Mouse (Mus musculus) thymus, adult 18-20 months (tissue): ENCODE data around the gene Pdxdc1.
"Not testable (repeated sequence)": the region's sequence is repeated elsewhere in the genome, so short reads cannot be mapped to it uniquely, and the experiment has no call there.

Experiments
- DNase-seq, 2 experiments: peaks; one replicate each; pipeline ENCODE4 v3.0.0; 2022; ENCODE audit warnings: mixed read lengths in 2 of 2

Gene Pdxdc1

DNA sequence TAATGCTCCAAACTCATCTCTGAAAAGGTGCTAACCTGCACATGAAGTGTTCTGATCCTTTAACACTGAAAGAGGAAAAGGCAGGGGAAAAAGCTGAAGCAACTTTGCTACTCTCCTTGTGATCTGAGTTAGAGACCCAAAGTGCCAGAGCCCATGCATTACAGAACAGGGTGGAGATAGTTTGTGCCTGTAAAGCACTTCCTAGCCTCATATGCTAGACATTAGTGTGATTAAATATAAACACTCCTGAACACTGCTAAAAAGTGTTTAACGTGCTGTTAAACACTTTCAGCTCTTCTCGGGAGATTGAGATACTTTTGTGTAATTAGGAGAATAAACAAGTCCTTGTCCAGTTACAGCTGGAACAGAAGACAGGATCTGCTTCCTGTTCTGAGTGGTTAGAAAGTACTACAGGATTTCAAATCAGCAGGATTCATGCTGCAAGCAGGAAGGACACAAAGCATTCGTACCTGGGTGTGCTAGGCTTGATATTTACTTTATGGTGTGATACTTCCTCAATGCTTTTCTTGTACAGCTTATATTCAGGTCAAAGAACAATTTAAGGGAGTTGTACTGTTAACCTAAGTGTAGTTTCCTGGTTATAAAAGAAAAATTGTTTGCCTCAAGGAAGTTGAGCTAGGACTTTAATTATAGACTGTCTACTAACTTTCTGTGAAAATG lies 19.7 kb downstream of the Pdxdc1 start:
- DNase-seq = no peak

DNA sequence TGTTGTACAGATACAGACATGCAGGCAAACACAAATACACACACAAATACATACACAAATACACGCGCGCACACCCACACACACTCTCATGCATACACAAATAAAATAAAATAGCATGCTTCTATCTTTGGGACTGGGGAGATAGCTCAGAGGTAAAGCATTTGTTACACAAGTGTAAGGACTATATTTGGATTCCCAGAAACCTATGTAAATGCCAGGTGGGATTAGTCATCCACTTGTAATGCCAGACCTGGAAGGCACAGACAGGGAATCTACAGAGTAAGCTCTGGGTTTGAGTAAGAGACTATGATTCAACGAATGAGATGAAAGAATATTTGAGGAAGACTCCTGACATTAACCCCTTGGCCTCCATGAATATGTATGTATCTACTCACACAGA lies 27.4 kb downstream of the Pdxdc1 start:
- no peak for DNase-seq

DNA sequence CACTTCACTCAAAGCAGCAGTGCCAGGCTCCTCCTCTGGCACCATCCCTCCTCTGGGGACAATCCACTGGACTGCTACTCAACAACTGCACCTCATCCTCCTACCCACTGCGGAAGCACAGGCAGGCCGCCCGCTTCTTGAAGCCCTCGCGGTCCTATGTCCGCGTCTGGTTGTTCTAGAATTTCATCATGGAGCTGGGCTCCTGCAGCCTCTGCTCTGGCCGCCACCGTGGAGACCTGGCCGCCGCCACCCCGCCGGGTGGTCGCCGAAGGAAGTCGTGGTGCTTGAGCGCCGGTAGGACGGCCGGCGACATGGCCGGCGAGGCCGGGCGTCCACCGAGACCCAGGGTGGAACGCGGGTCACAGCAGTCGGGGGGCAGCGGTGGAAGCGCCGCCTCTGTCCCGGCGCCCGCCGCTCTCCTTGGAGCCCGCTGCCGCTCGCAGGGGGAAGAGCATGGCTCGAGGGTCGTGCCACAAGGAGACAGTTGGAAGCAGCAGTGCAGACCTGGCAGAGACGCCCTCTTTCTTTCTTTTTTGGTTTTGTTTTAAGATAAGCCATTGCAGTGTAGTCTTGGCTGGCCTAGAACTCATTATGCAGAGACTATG lies 34.9 kb downstream of the Pdxdc1 start:
- no peak for DNase-seq

DNA sequence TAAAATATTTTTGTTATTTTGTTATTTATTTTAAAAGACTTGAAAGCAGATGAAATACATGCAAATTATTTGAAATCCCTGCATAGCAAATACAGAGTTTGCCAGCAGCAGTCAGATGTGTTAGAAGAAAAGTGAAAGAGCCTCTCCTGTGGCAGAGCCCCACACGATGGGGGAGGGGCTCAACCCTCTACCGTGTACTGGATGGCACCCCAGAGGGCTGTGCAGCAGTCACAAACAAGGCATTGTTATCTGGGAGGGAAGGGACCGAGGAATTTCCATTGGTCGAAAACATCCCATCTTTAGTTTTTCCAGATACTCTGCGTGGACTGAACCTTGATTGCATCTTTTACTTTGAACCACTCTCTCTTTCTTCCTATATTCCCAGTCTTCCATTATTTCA lies 35.5 kb downstream of the Pdxdc1 start:
- DNase-seq = not testable (repeated sequence)

DNA sequence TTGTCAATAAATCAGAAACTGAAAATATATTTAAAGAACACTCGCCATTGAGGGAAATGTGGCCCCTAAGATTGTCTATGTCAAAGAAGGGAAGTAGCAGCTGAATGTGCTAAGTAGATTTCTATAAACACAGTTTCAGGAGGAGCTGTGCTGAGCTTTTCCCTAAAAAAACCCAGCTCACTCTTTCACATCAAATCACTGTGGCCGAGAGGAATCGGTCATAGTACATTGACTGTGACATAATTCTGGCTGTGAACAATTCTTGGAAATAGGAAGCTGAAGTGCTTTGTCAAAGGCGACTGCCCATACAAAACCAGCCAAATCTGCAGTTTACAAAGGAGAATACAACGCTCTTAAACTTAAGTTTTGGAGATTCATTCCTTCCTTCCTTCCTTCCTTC lies 36.3 kb downstream of the Pdxdc1 start:
- no peak for DNase-seq

DNA sequence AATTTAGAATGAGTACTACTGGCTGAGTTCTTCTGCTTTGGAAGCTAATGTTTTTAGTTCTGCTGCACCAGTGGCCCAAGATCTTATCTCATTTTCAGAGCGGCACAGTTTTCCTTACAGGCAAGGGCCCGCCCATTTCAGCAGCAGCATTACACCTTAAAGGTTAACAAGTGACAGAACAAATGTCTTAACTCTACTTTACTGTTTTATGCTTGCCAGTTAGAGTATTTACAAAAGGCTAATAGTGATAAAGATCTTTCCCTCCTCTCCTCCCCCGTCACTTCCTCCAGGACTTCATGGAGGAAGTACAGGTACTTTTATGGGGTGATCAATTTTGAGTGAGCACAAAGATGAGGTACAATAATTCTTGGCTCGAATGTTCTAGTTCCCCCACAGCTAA lies 36.9 kb downstream of the Pdxdc1 start:
- DNase-seq = no peak

DNA sequence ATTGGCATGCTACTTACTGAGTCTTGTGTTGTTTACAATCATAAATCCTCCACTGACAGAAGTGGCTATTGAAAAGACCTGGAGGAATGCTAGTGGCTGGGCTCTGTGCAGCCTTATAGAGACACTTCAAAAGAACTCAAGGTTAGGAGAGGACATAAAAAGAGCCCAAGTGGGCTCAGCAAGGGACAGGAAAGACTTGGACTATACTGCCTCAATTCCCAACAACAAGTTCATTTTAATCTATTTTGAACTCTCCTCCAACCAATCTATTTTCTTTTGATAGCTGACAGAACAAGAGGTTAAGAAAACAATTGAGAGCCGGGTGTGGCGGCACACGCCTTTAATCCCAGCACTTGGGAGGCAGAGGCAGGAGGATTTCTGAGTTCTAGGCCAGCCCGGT lies 49.0 kb downstream of the Pdxdc1 start:
- no peak for DNase-seq

DNA sequence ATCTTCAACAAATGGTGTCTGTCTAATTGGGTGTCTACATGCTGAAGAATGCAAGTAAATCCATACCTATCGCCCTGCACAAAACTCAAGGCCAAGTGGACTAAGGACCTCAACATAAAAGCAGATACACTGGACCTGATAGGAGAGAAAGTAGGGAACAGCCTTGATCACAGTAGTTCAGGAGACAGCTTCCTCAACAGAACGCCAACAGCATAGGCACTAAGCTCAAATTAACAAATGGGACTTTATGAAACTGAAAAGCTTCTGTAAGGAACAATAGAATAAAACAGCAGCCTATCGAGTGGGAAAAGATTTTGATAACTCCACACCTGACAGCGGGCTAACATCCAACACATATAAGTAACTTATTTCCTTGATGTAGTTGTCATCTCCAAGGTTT lies 51.5 kb downstream of the Pdxdc1 start:
- DNase-seq = no peak

DNA sequence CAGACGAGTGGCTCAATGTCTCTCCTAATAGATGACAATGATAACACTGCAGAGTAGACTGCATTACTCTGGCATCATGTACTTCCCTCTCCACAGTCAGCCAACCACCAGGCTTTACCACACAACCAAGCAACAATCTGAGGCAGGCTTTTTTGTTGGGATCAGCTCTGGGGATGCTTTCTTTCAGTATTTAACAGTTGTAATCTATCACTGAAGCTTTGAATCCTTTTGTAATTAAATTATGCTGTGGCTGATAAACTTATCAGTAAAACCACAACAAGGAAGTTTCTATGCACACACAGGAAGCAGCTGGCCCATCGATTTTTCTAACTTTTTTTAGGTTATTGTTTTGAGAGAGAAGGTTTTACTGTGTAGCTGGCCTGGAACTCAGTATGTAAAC lies 54.6 kb downstream of the Pdxdc1 start:
- DNase-seq = no peak

DNA sequence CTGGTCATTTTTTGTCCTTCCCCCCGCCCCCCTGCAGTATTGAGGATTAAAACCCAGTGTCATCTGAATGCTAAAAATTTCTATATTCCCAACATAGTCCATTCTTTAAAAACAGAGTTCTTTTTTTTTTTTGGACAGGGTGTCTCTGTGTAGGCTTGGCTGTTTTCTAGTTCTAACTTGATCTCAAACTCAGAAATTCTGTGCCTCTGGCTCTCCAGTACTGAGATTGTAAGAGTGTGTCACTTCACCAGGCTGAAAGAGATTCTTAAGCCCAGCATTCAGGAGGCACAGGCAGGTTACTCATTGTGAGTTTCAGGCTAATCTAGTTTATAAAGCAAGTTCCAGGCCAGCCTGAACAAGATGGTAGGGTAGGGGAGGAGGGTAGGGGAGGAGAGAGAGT lies 56.3 kb downstream of the Pdxdc1 start:
- DNase-seq = no peak

DNA sequence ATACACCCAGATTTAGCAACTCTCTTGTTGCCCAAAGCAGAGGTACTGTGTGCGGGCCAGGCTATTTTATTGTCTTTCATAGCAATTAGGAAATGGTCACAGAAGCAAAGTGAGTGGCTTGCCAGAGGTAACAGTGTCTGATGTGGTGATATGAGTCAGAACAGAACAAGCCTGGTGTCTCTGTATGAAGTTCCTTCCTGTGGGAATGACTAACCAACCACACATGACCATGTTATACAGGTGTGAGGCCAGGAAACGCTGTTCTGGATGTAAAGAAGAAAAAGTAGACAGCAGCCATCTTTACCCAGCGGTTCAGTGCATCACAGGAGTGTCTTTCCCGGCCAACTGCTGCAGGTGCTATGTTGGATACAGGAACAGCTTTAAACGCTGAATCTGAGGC lies 57.9 kb downstream of the Pdxdc1 start:
- DNase-seq = no peak

DNA sequence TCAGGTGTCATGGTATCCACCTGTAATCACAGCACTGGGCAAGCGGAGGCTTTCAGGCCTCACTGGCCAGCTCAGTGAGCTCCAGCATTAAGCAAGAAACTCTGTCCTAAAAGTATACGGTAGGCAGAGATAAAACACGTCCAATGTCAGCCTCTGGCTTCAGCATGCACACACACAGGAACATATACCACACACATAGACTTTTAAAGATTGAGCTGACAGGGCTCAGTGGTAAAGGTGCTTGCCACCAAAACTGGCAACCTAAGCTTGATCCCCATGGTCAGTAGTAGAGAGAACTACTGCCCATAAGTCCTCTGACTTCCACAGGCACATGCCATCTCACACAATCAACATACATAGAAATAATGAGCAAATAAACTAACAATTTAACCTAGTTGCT lies 62.0 kb downstream of the Pdxdc1 start:
- DNase-seq = no peak

DNA sequence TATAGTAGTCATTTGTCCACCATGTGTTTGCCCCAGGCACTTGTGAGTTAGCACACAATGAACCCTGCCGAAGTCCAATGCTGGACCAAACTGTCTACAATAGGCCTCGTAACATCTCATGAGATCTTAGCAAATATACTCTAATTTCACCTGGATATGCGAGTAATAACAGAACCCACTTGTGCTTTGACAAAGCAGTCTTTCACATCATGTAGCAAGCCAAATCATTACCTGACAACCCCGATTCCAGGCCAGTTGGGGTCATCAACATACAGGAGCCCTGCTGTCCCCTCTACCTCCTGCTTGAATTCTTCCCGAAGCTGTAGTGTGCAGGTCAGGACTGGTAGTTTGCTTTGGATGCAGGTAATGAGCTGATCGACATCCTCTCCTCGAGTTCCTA lies 62.9 kb downstream of the Pdxdc1 start:
- no peak for DNase-seq

DNA sequence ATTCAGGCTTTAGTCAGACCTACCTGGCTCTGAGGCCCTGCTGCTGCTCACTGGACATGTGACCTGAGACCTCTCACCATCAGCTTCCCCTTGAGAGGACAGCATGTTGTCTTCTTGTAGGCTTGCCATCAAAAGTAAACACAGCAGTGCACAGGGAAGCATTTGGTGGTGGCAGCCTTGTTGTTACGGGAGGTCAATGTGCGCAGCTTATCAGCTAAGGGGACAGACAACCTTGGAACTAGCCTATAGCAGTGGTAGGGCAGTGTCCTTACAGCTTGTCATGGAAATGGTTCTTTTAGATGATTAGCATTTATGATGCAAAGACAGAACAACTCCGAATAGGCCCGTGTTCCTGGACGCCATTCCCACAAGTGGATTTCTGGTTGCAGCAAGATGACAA lies 68.5 kb downstream of the Pdxdc1 start:
- no peak for DNase-seq

DNA sequence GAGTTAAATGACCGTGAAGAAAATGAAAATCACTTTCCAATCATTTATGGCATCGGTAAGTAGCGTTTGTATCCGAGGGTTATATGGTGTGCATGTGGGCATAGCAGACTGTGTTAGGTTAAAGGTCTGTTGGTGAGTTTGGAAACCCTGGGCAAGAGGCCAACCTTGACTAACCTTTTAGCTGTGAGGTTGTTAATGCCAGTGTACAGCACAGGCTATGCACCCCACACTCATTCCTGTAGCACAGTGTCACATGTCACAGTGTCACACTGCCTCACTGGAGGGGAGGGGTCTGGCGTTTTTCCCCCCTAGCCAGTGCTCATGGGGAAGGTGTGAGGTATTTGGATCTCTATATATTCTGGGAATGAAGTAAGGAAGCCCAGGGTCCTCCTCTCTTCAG lies 71.3 kb downstream of the Pdxdc1 start:
- DNase-seq = no peak

DNA sequence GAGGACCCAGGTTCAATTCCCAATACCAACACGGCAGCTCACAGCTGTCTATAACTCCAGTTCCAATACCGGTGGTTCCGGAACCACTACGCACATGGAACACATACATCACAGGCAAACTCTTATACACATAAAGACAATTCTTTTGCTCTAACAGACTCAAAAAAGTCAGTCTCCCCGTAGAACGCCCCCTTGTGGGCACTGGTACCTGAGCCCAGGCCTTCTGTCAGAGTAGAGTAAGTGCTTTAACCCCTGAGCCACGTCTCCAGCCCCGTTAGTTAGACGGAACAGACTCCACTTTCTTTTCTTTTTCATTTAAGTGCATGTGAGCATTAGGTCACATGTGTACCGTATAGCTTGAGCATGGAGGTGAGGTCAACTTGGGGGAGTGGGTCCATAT lies 72.5 kb downstream of the Pdxdc1 start:
- no peak for DNase-seq

DNA sequence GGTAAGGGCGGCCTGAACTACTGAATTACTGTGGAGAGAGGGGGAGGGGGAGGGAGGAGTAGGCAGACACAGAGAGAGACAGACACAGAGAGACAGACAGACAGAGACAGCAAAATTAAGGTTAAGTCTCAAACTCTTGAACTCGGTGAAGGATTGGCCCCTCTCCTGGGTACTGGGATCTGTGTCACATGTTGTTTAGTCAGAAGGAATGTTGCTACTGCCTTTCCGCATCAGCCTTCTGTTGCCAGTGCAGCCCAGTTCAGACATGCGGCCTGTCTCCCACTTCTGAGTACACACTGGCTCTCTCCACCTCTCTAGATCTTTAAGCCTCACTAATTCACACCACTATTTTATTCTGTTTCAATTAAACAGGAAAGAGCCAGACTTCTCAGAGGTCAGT lies 76.4 kb downstream of the Pdxdc1 start:
- no peak for DNase-seq

DNA sequence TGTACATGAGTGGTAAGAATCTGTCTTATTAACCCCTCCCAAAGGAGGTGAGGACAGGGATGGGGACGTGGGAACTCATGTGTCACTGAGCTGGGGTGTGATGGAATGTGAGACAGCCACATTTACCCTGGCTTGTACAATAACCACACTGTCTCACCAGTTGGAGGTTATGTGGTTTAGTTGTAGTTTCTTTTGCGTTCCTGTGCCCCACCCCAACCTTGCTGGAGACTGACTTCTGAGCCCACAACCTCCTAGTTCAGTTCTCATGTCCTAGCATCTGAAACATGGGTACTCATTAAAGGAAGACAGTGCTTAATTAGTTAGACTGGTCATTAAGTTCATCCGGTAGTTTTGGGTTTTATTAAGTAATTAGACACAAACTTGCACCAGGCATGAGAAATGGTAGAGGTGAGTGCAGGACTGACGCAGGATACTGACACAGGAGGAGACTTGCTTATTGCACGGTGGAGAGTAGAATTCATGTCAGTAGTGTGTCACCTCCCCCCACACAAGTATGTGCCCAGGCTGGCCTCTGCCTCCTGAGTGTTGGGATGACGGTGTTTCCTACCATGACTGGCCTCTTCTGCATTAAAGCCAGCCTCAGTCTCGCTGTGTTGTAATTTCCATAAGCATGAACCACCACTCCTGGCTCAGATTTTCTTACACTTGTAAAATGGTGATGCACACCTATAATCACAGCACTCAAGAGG lies 77.0 kb downstream of the Pdxdc1 start:
- no peak for DNase-seq

DNA sequence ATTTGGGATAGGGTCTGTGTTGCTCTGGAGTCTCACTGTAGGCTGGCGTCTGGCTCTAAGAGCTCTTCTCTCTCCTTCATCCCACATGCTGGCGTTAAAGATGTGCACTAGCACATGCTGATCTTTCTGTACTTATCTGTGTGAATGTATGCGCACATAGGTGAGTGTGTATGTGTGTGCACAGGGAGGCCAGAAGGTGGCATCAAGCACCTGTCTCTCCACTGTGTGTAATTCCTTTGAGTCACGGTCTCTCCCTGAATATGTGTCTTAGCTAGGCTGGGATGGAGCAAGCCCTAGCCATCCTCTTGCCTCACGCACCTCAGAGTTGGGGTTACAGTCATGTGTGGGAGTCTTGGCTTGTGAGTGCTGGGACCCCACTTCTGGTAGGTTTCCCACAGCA lies 82.2 kb downstream of the Pdxdc1 start:
- DNase-seq = no peak

DNA sequence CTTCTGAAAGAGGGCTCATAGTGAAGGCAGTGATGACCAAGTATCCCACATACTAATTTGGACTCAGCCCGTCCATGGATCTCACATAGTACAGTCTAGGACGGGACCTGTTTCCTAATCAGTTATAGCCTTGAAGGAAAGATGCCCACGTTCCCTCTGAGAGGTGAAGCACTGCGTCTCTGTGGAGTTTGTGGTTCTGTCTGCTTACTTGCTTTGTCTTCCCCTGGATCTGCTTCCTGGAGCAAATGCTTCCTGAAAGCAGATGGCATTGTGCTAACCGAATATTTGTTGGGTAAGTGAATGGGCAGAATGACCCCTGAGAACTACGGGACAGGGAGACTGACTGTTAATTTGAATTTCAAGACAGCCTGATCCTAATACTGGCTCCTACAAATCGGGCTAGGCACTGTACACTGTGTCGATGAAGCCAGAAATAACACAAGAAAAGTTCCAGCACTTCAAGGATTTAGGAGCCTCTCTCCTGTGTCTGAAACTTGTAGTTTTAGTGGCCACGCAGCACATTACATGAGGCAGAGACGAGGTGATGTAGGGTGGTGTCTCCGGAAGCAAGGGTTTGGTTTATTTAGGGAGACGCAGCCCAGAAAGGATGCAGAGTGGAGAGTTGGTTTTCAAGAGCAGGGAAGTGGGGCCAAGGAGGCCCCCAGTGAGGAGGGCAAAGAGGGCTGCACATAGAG lies 83.0 kb downstream of the Pdxdc1 start:
- no peak for DNase-seq

DNA sequence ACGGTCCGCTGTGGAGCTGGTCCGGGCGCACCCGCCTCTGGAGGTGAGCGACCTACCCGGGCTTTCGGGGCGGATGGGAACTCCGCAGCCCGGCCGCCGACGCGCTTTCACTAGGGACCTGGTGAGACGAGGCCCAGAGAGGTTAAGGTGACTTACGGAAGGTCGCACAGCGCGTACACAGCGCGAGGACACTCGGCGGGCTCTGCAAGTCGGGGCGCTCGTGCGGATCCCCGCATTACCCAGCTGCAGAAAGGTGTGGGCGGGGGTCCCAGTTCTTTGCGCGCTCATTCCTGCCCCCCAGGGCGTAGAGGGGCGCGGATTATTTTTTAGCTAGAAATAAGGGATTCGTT lies 83.6 kb downstream of the Pdxdc1 start:
- DNase-seq = no peak

DNA sequence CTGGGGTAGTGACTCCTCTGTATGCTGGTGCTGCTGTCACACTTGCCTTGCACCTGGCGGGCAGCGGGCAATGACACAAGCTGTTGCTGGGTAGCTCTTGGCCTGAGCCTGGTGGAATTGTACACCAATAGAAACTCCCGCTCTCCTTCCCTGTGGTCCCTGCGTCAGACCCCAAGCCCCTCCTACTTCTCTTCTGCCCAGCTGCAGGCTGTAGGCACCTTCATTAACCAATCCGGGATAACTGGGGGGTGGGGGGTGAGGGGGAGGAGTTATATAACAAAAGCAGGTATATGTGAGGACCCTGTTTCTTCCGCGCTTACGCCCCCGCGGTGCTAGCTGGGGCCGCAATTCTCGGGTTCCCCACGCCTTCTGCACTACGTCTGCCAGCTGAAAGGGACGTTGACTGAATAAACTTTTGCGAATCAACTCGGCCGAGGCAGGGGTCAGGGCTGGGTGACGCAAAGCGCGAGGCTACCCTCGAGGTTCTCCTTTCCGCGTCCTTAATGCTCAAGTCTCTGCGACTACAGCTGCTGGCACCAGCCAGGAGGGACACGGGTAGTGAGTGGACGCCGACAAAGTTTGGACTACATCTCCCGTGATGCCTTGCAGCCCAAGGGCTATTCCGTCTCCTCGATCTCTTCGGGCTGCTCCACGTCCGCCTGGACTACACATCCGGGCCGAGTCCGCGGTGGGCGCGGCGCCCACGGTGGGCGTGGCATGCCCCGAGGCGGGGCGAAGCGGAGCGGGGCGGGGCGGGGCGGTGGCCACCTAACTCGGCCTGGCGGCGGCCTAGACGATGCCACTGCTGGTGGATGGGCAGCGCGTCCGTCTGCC lies 84.2 kb downstream of the Pdxdc1 start, which contains the start of gene Ntan1:
TSS of gene Ntan1 (plus strand) at position 286 of the 834 bp plus-strand sequence.
- DNase-seq = peak; percentile 90 to 92

DNA sequence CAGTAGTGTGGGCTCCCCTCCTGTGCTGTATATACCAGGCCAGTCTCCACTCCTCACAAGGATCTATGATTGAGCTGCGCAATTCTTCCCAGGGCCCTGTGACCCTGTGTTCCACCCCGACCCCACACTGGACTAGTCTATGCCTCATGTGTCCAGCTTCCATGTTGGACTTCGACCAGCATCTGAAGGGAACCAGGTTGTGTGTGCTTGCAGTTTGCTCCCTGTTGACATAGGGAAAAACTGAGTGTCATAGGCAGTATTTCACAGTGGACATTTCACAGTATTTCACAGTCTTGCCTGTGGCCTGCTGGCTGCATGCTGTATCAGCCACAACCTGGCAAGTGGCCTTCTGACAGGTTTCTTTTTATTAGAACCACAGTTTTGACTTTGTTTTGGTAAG lies 89.7 kb downstream of the Pdxdc1 start:
- no peak for DNase-seq
